Mouse (Mus musculus) megakaryocyte, embryonic 14.5 days (primary cell): Measurements from ENCODE around the gene Afap1.

Experiments
- FLI1 ChIP-seq: IDR thresholded peaks from 2 replicates; pipeline ENCODE4 v1.6.1; 2012; ENCODE audit warnings: low read length, inconsistent platforms, mixed read lengths
- GATA1 ChIP-seq: IDR thresholded peaks from 3 replicates; pipeline ENCODE4 v1.6.1; 2012; ENCODE audit warnings: mixed read lengths, low read length, inconsistent platforms, borderline replicate concordance

- TF ChIP-seq GATA1 (no peak), FLI1 (no peak)
Measured at GRCm38 (mm10) chr5:35861456-35861855, 31.7 kb upstream of the Afap1 start.
